Mouse (Mus musculus): ENCODE data around the gene Tmem185b.

GRCm38 (mm10) chr1:119536122-119536521 is 10.2 kb downstream of the Tmem185b start:
- no peak for TF ChIP-seq CTCF (IDR thresholded peaks at IDR 0.05; ENCODE audit: control insufficient read depth, insufficient read depth, low read length)
- no peak for TF ChIP-seq POLR2A (IDR thresholded peaks at IDR 0.05; ENCODE audit: borderline replicate concordance, control insufficient read depth, low read depth, low read length)
